Mouse (Mus musculus) brain, adult 2 months (tissue): ENCODE results near the gene Ccdc96.
A peak's percentile ranks its signal among the peaks of the same experiment; 100 is the strongest.

Experiments used
- DNase-seq: peaks from one replicate; pipeline ENCODE4 v3.0.0; 2011; ENCODE audit warnings: low read depth, low spot score

Gene Ccdc96

GRCm38 (mm10) chr5:36525216-36525615, 40.8 kb downstream of the Ccdc96 start:
- DNase-seq, result no peak

GRCm38 (mm10) chr5:36526274-36526673, 41.9 kb downstream of the Ccdc96 start:
- peak; percentile 52 for DNase-seq

- DNase-seq, result no peak
Observed at GRCm38 (mm10) chr5:36526921-36527320, 42.5 kb downstream of the Ccdc96 start.

GRCm38 (mm10) chr5:36529698-36530097, 45.3 kb downstream of the Ccdc96 start:
- no peak for DNase-seq

GRCm38 (mm10) chr5:36530129-36530751, 45.9 kb downstream of the Ccdc96 start:
- peak; percentile 99 for DNase-seq

- DNase-seq, result no peak
Observed at GRCm38 (mm10) chr5:36534455-36535030, 50.2 kb downstream of the Ccdc96 start.

- DNase-seq, result no peak
Observed at GRCm38 (mm10) chr5:36535438-36536176, 51.2 kb downstream of the Ccdc96 start.

- DNase-seq, result no peak
Observed at GRCm38 (mm10) chr5:36536424-36536823, 52.0 kb downstream of the Ccdc96 start.
